Mouse (Mus musculus): ENCODE results near the gene Ddias. TPM values are rescaled to one million over a fixed set of nuclear protein-coding genes. Genes with fewer than 3 reads are reported as not detected.

Ddias gene
- polyA plus RNA-seq, 1 experiment: 0.03 TPM

DNA sequence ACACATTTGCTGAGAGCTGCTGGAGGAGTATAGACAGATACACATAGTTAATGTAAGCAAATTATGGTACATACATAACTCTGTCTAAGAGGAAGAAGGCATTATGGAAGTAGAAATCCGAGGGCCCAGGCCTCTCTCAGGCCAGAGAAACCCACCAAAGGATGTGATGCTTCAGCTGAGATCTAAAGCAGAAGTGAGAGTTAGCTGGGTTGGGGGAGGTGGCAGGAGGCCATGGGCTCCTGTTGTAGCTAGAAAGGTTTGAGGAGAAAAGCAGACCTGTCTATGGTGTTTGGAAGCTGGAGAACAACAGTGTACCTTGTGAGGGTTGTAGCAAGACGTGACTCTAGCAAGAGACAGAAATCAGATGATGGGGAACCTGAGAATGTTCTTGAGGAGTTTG is 56.8 kb downstream of the Ddias start:
- no peaks in the 10 kb centered on the region for H3K4me1 ChIP-seq (ENCODE audit: control insufficient read depth, insufficient read depth, insufficient read length, low read length)
- no peaks in the 10 kb centered on the region for H3K27me3 ChIP-seq (ENCODE audit: control insufficient read depth, insufficient read depth, low read length)
- no peak overlapping the region for H3K27ac ChIP-seq (ENCODE audit: insufficient read depth, low read depth, low read length)
- TF ChIP-seq CTCF (IDR thresholded peaks at IDR 0.05; ENCODE audit: extremely low read depth, insufficient read length, insufficient replicate concordance, low read depth, low read length) (no peak), POLR2A (IDR thresholded peaks at IDR 0.05; ENCODE audit: low read depth, low read length) (no peak)
- 79% methylated on average over 2 of the region's 2 CpGs for WGBS
- H3K36me3 ChIP-seq (ENCODE audit: control insufficient read depth, insufficient read depth, low read length): no peaks in the 10 kb centered on the region
- no peak overlapping the region for H3K4me3 ChIP-seq (ENCODE audit: low read depth, low read length)

GRCm38 (mm10) chr7:92811667-92812279 is 62.3 kb downstream of the Ddias start:
- Histone ChIP-seq H3K4me1 (ENCODE audit: control insufficient read depth, insufficient read depth, insufficient read length, low read length) (no peaks in the 10 kb centered on the region), H3K27ac (ENCODE audit: insufficient read depth, low read depth, low read length) (no peak overlapping the region), H3K27me3 (ENCODE audit: control insufficient read depth, insufficient read depth, low read length) (no peaks in the 10 kb centered on the region), H3K4me3 (ENCODE audit: low read depth, low read length) (no peak overlapping the region), H3K36me3 (ENCODE audit: control insufficient read depth, insufficient read depth, low read length) (no peaks in the 10 kb centered on the region)
- WGBS: 56% methylated on average over 7 of the region's 7 CpGs
- TF ChIP-seq CTCF (IDR thresholded peaks at IDR 0.05; ENCODE audit: extremely low read depth, insufficient read length, insufficient replicate concordance, low read depth, low read length): no peak
- TF ChIP-seq POLR2A (IDR thresholded peaks at IDR 0.05; ENCODE audit: low read depth, low read length): no peak

Other genes with a start within 250 kb of the Ddias start
- gene Ankrd42, start 237.1 kb downstream of the Ddias start, polyA plus RNA-seq (2012; rRNA removed): 0.22 and 0.42 TPM in 2 replicates
- gene Pcf11, start 204.3 kb downstream of the Ddias start, polyA plus RNA-seq (2012; rRNA removed): 3.2 and 9.4 TPM in 2 replicates
- gene Rab30, start 132.6 kb downstream of the Ddias start, polyA plus RNA-seq (2012; rRNA removed): 1.7 and 6.9 TPM in 2 replicates
- gene Prcp, start 223 bp upstream of the Ddias start, polyA plus RNA-seq (2012; rRNA removed): 3.5 and 9.1 TPM in 2 replicates
- gene Fam181b, start 205.6 kb upstream of the Ddias start, polyA plus RNA-seq (2012; rRNA removed): 0.18 and 0.25 TPM in 2 replicates

Data from small intestine, adult 2 months (tissue).